Mouse (Mus musculus) testis, adult 2 months (tissue): ENCODE data around the gene Tmc1. TPM values are rescaled to one million over a fixed set of nuclear protein-coding genes. Genes with fewer than 3 reads are reported as not detected.

Source experiments
- H3K27ac ChIP-seq: fragments of 200-500 bp; 2 replicates; pipeline ENCODE4 v1.5.1; 2012; ENCODE audit warnings: low read depth, low read length; ENCODE audit not compliant: control insufficient read depth, insufficient read depth
- H3K27me3 ChIP-seq: fragments of 200-500 bp; 2 replicates; pipeline ENCODE4 v1.6.1; 2012; ENCODE audit warnings: mild to moderate bottlenecking, low read length, moderate library complexity; ENCODE audit not compliant: control insufficient read depth, insufficient read depth
- H3K36me3 ChIP-seq: fragments of 200-500 bp; 2 replicates; pipeline ENCODE4 v1.6.1; 2012; ENCODE audit warnings: mild to moderate bottlenecking, low read length; ENCODE audit not compliant: control insufficient read depth, insufficient read depth
- H3K4me1 ChIP-seq: fragments of 200-500 bp; 2 replicates; pipeline ENCODE4 v1.6.1; 2012; ENCODE audit warnings: low read length; ENCODE audit not compliant: control insufficient read depth, insufficient read depth
- H3K4me3 ChIP-seq: fragments of 200-500 bp; 2 replicates; pipeline ENCODE4 v1.5.1; 2012; ENCODE audit warnings: low read depth, mild to moderate bottlenecking, low read length, moderate library complexity, mixed read lengths; ENCODE audit not compliant: control insufficient read depth
- CTCF ChIP-seq: fragments of 200-500 bp; IDR thresholded peaks from 2 replicates; pipeline ENCODE4 v1.5.1; 2012; ENCODE audit warnings: low read depth, mild to moderate bottlenecking, inconsistent platforms, low read length, moderate library complexity; ENCODE audit not compliant: control insufficient read depth, insufficient read depth, insufficient replicate concordance
- POLR2A ChIP-seq: fragments of 200-500 bp; IDR thresholded peaks from 2 replicates; pipeline ENCODE4 v1.6.1; 2012; ENCODE audit warnings: low read depth, mild to moderate bottlenecking, inconsistent platforms, low read length, moderate library complexity; ENCODE audit not compliant: control insufficient read depth
- polyA plus RNA-seq: library from polyadenylated mRNA; depleted of rRNA; stranded (reverse); fragments of >200 nt; gene quantifications from 2 replicates; pipeline ENCODE4 v1.2.3, GENCODE M21; 2012; rRNA removed

Tmc1 gene
- polyA plus RNA-seq, 1 experiment, result 8.2 TPM

- TF ChIP-seq POLR2A (no peak), CTCF (no peak)
Measured at GRCm38 (mm10) chr19:20764214-20764613, 189.8 kb downstream of the Tmc1 start.

GRCm38 (mm10) chr19:20761675-20762426, 192.2 kb downstream of the Tmc1 start:
- TF ChIP-seq CTCF (no peak), POLR2A (no peak)

More at GRCm38 (mm10) chr19:20764214-20764613, 189.8 kb downstream of the Tmc1 start:
- H3K27me3 ChIP-seq, result no peaks in the 10 kb centered on the region
- no peaks in the 10 kb centered on the region for H3K36me3 ChIP-seq
- no peaks in the 10 kb centered on the region for H3K4me1 ChIP-seq
- no peak overlapping the region for H3K4me3 ChIP-seq
- no peak overlapping the region for H3K27ac ChIP-seq

GRCm38 (mm10) chr19:20761119-20761518, 192.9 kb downstream of the Tmc1 start:
- no peaks in the 10 kb centered on the region for H3K36me3 ChIP-seq
- no peaks in the 10 kb centered on the region for H3K4me1 ChIP-seq
- H3K4me3 ChIP-seq, result no peak overlapping the region
- H3K27me3 ChIP-seq, result no peaks in the 10 kb centered on the region
- TF ChIP-seq POLR2A (no peak), CTCF (no peak)
- no peak overlapping the region for H3K27ac ChIP-seq

More at GRCm38 (mm10) chr19:20761675-20762426, 192.2 kb downstream of the Tmc1 start:
- Histone ChIP-seq H3K36me3 (no peaks in the 10 kb centered on the region), H3K4me1 (no peaks in the 10 kb centered on the region), H3K27me3 (no peaks in the 10 kb centered on the region), H3K4me3 (no peak overlapping the region), H3K27ac (no peak overlapping the region)

GRCm38 (mm10) chr19:20744630-20745029, 209.4 kb downstream of the Tmc1 start:
- TF ChIP-seq CTCF (no peak), POLR2A (no peak)
- H3K4me1 ChIP-seq, result no peaks in the 10 kb centered on the region

More at GRCm38 (mm10) chr19:20744630-20745029, 209.4 kb downstream of the Tmc1 start:
- no peaks in the 10 kb centered on the region for H3K36me3 ChIP-seq
- no peak overlapping the region for H3K27ac ChIP-seq
- H3K27me3 ChIP-seq, result no peaks in the 10 kb centered on the region
- H3K4me3 ChIP-seq, result no peak overlapping the region

Other genes with a start within 250 kb of the Tmc1 start
- gene Aldh1a7, start 226.6 kb downstream of the Tmc1 start, polyA plus RNA-seq, result 4.3 and 5.9 TPM in 2 replicates